In genomic region chr8:91640471-91640870, GRCm38 (mm10) we compare ENCODE assay signal across 9 mouse cellular contexts.
DNase-seq lines count a peak whose midpoint lies in the region.
"Had no signal": no experiment of that assay in that cellular context is flagged by ENCODE, and none has a peak within 500 bp of the region (broad histone marks: within the 10 kb centered on the region; RNA-seq: fewer than 3 reads in every experiment).

No protein-coding gene starts in this region.

- intact Hi-C loops in gastrocnemius, postnatal 14 days (cut with DNase I; ENCODE audit: low total_unique reads) = no loop called here

- peak; percentile 71 for DNase-seq in gastrocnemius, adult 18-20 months (ENCODE audit: low spot score)
- DNase-seq in gastrocnemius, postnatal 4 days (ENCODE audit: low spot score in 2 of 2) = no peak
- DNase-seq in kidney, adult 18-20 months = peak; percentile 22
- no peak for DNase-seq in kidney, adult 11 months
- peak; percentile 9 for DNase-seq in adipocyte (ENCODE audit: low spot score)
- peak; percentile 56 for DNase-seq in gastrocnemius, postnatal 14 days
- DNase-seq in testis, postnatal 10 days (ENCODE audit: low spot score) = no peak
- DNase-seq: left cerebral cortex, postnatal 4 days; liver had no signal

Comparison
In these comparisons a context has a peak if more than half of its experiments do, and no peak if none do; other contexts are left out.
1. DNase-seq: peak in gastrocnemius, adult 18-20 months (single experiment), kidney, adult 18-20 months (single experiment), adipocyte (single experiment) and gastrocnemius, postnatal 14 days (single experiment); none in gastrocnemius, postnatal 4 days (0 of 2), kidney, adult 11 months (single experiment) and testis, postnatal 10 days (single experiment).